Mouse (Mus musculus) heart, embryonic 11.5 days (tissue): ENCODE measurements around the gene Tab1. TPM values are rescaled to one million over a fixed set of nuclear protein-coding genes. Genes with fewer than 3 reads are reported as not detected.
A peak's percentile ranks its signal among the peaks of the same experiment; 100 is the strongest.

Experiments
- ATAC-seq: fragments of 200-750 bp; cut with Nextera tagmentation; replicated peaks from 2 replicates; pipeline ENCODE4 v1.8.0; 2017; ENCODE audit warnings: moderate library complexity; ENCODE audit not compliant: insufficient number of reproducible peaks, low FRiP score, low TSS enrichment
- H3K27ac ChIP-seq: fragments of 300-500 bp; sonication (generic); 2 replicates; pipeline ENCODE4 v1.5.1; 2014; ENCODE audit warnings: mild to moderate bottlenecking, low read depth, low read length
- H3K27me3 ChIP-seq: fragments of 300-500 bp; sonication (generic); 2 replicates; pipeline ENCODE4 v1.6.1; 2014; ENCODE audit warnings: mild to moderate bottlenecking, low read length, mixed read lengths; ENCODE audit not compliant: control insufficient read depth, insufficient read depth
- H3K36me3 ChIP-seq: fragments of 300-500 bp; sonication (generic); 2 replicates; pipeline ENCODE4 v1.6.1; 2014; ENCODE audit warnings: mild to moderate bottlenecking, low read length, moderate library complexity, mixed read lengths; ENCODE audit not compliant: control insufficient read depth, insufficient read depth
- H3K4me1 ChIP-seq: fragments of 300-500 bp; sonication (generic); 2 replicates; pipeline ENCODE4 v1.6.1; 2014; ENCODE audit warnings: low read length; ENCODE audit not compliant: control insufficient read depth, insufficient read depth
- H3K4me2 ChIP-seq: fragments of 300-500 bp; sonication (generic); 2 replicates; pipeline ENCODE4 v1.6.1; 2014; ENCODE audit warnings: mild to moderate bottlenecking, moderate library complexity
- H3K4me3 ChIP-seq: fragments of 300-500 bp; sonication (generic); 2 replicates; pipeline ENCODE4 v1.5.1; 2014; ENCODE audit warnings: low read depth, low read length
- H3K9ac ChIP-seq: fragments of 300-500 bp; sonication (generic); 2 replicates; pipeline ENCODE4 v1.6.1; 2014; ENCODE audit warnings: mild to moderate bottlenecking, low read depth, low read length, moderate library complexity
- H3K9me3 ChIP-seq: fragments of 300-500 bp; sonication (generic); replicated peaks from 2 replicates; pipeline ENCODE4 v1.6.1; 2016; ENCODE audit warnings: low read length; ENCODE audit not compliant: control insufficient read depth
- WGBS: fragments of 180-500 bp; shearing (Covaris S2); extraction: QIAGEN DNeasy Blood & Tissue Kit; methylation state at CpG from one replicate; pipeline ENCODE4 v1.1.7; 2014; ENCODE audit not compliant: insufficient replicate concordance; 5-methylcytosine and 5-hydroxymethylcytosine counted together
- polyA plus RNA-seq: library from polyadenylated mRNA; unstranded; fragments of >200 nt; fragmentation: Nextera tagmentation; extraction: Ambion mirVana; gene quantifications from 2 replicates; pipeline ENCODE4 v1.2.1, GENCODE M21; 2014

Gene Tab1
- polyA plus RNA-seq, 1 experiment from 2014 or later, result 18.8 TPM

- H3K4me2 ChIP-seq, result peak overlapping the region; percentile 75
- peaks cover 7% of the 10 kb centered on the region; the same call in 1 of the 2 replicates for H3K4me1 ChIP-seq
- peak overlapping the region; percentile 65; the same call in 1 of the 2 replicates for H3K9ac ChIP-seq
- H3K27ac ChIP-seq, result no peak overlapping the region
- H3K27me3 ChIP-seq, result peaks cover 22% of the 10 kb centered on the region
- H3K4me3 ChIP-seq, result peak overlapping the region; percentile 65
- 4% methylated on average over 5 of the region's 5 CpGs for WGBS
- no peak for ATAC-seq
- H3K9me3 ChIP-seq, result no peaks in the 10 kb centered on the region
- no peaks in the 10 kb centered on the region for H3K36me3 ChIP-seq
These were observed 41.6 kb downstream of the Tab1 start for GRCm38 (mm10) chr15:80174598-80174875.

- ATAC-seq, result no peak
- peaks cover 22% of the 10 kb centered on the region for H3K27me3 ChIP-seq
- H3K27ac ChIP-seq, result no peak overlapping the region
- H3K4me2 ChIP-seq, result peak overlapping the region; percentile 75; the same call in 1 of the 2 replicates
- peaks cover 7% of the 10 kb centered on the region; the same call in 1 of the 2 replicates for H3K4me1 ChIP-seq
- H3K36me3 ChIP-seq, result no peaks in the 10 kb centered on the region
- 69% methylated on average over 9 of the region's 9 CpGs for WGBS
- H3K9me3 ChIP-seq, result no peaks in the 10 kb centered on the region
- no peak overlapping the region for H3K9ac ChIP-seq
- H3K4me3 ChIP-seq, result no peak overlapping the region
These were observed 42.4 kb downstream of the Tab1 start for GRCm38 (mm10) chr15:80175316-80175715.

GRCm38 (mm10) chr15:80175756-80176155 is 42.8 kb downstream of the Tab1 start:
- H3K9ac ChIP-seq, result no peak overlapping the region
- peaks cover 22% of the 10 kb centered on the region for H3K27me3 ChIP-seq
- peaks cover 7% of the 10 kb centered on the region; the same call in 1 of the 2 replicates for H3K4me1 ChIP-seq
- no peak overlapping the region for H3K4me2 ChIP-seq
- H3K9me3 ChIP-seq, result no peaks in the 10 kb centered on the region
- H3K36me3 ChIP-seq, result no peaks in the 10 kb centered on the region
- 58% methylated on average over 6 of the region's 6 CpGs for WGBS
- H3K27ac ChIP-seq, result no peak overlapping the region
- ATAC-seq, result no peak
- H3K4me3 ChIP-seq, result no peak overlapping the region

- H3K27me3 ChIP-seq, result no peaks in the 10 kb centered on the region
- H3K36me3 ChIP-seq, result no peaks in the 10 kb centered on the region
- no peak for ATAC-seq
- no peaks in the 10 kb centered on the region for H3K4me1 ChIP-seq
- H3K9ac ChIP-seq, result no peak overlapping the region
- H3K9me3 ChIP-seq, result no peaks in the 10 kb centered on the region
- no peak overlapping the region for H3K4me3 ChIP-seq
- H3K4me2 ChIP-seq, result no peak overlapping the region
- 87% methylated on average over 7 of the region's 7 CpGs for WGBS
- no peak overlapping the region for H3K27ac ChIP-seq
These were observed 48.6 kb downstream of the Tab1 start for GRCm38 (mm10) chr15:80181561-80181960.

- Histone ChIP-seq H3K9ac (no peak overlapping the region), H3K4me1 (no peaks in the 10 kb centered on the region), H3K4me3 (no peak overlapping the region), H3K9me3 (no peaks in the 10 kb centered on the region), H3K27ac (no peak overlapping the region), H3K27me3 (no peaks in the 10 kb centered on the region), H3K36me3 (no peaks in the 10 kb centered on the region), H3K4me2 (no peak overlapping the region)
- ATAC-seq, result no peak
- 65% methylated on average over 4 of the region's 4 CpGs for WGBS
These were observed 49.3 kb downstream of the Tab1 start for GRCm38 (mm10) chr15:80182072-80182700.

- WGBS, result 59% methylated on average over 5 of the region's 5 CpGs
These were observed 56.0 kb downstream of the Tab1 start for GRCm38 (mm10) chr15:80188927-80189326.

GRCm38 (mm10) chr15:80190075-80190474 is 57.1 kb downstream of the Tab1 start:
- WGBS, result 61% methylated on average over 4 of the region's 4 CpGs
- no peaks in the 10 kb centered on the region for H3K27me3 ChIP-seq
- H3K4me3 ChIP-seq, result no peak overlapping the region
- H3K36me3 ChIP-seq, result no peaks in the 10 kb centered on the region
- no peaks in the 10 kb centered on the region for H3K9me3 ChIP-seq
- no peak overlapping the region for H3K4me2 ChIP-seq
- no peak for ATAC-seq
- no peak overlapping the region for H3K27ac ChIP-seq
- H3K9ac ChIP-seq, result no peak overlapping the region
- H3K4me1 ChIP-seq, result peaks cover 4% of the 10 kb centered on the region

More at GRCm38 (mm10) chr15:80188927-80189326, 56.0 kb downstream of the Tab1 start:
- Histone ChIP-seq H3K4me1 (peaks cover 4% of the 10 kb centered on the region), H3K9ac (no peak overlapping the region), H3K27ac (no peak overlapping the region), H3K4me2 (no peak overlapping the region), H3K4me3 (no peak overlapping the region), H3K9me3 (no peaks in the 10 kb centered on the region), H3K36me3 (no peaks in the 10 kb centered on the region), H3K27me3 (no peaks in the 10 kb centered on the region)
- no peak for ATAC-seq

GRCm38 (mm10) chr15:80191585-80192245 is 58.8 kb downstream of the Tab1 start:
- WGBS, result 65% methylated on average over 8 of the region's 8 CpGs
- Histone ChIP-seq H3K4me2 (no peak overlapping the region), H3K27me3 (no peaks in the 10 kb centered on the region), H3K4me1 (peaks cover 4% of the 10 kb centered on the region), H3K9me3 (no peaks in the 10 kb centered on the region), H3K4me3 (no peak overlapping the region), H3K27ac (no peak overlapping the region), H3K36me3 (no peaks in the 10 kb centered on the region), H3K9ac (no peak overlapping the region)
- ATAC-seq, result no peak

- Histone ChIP-seq H3K4me3 (no peak overlapping the region), H3K9me3 (no peaks in the 10 kb centered on the region), H3K27me3 (no peaks in the 10 kb centered on the region), H3K36me3 (no peaks in the 10 kb centered on the region), H3K4me1 (peaks cover 4% of the 10 kb centered on the region), H3K9ac (no peak overlapping the region), H3K27ac (no peak overlapping the region), H3K4me2 (no peak overlapping the region)
- ATAC-seq, result no peak
- 80% methylated on average over 6 of the region's 6 CpGs for WGBS
These were observed 59.3 kb downstream of the Tab1 start for GRCm38 (mm10) chr15:80192246-80192585.
